Mouse (Mus musculus) testis, adult 2 months (tissue): ENCODE measurements at regions not wholly inside any gene's neighbourhood (a gene's known extent, or its start where the extent isn't known, plus 50 kb on each side); places are given as distances from the start of the nearest gene placed in this dataset.

Source experiments
- H3K27ac ChIP-seq: fragments of 200-500 bp; 2 replicates; pipeline ENCODE4 v1.5.1; 2012; ENCODE audit warnings: low read depth, low read length; ENCODE audit not compliant: control insufficient read depth, insufficient read depth
- H3K27me3 ChIP-seq: fragments of 200-500 bp; 2 replicates; pipeline ENCODE4 v1.6.1; 2012; ENCODE audit warnings: mild to moderate bottlenecking, low read length, moderate library complexity; ENCODE audit not compliant: control insufficient read depth, insufficient read depth
- H3K36me3 ChIP-seq: fragments of 200-500 bp; 2 replicates; pipeline ENCODE4 v1.6.1; 2012; ENCODE audit warnings: mild to moderate bottlenecking, low read length; ENCODE audit not compliant: control insufficient read depth, insufficient read depth
- H3K4me1 ChIP-seq: fragments of 200-500 bp; 2 replicates; pipeline ENCODE4 v1.6.1; 2012; ENCODE audit warnings: low read length; ENCODE audit not compliant: control insufficient read depth, insufficient read depth
- H3K4me3 ChIP-seq: fragments of 200-500 bp; 2 replicates; pipeline ENCODE4 v1.5.1; 2012; ENCODE audit warnings: low read depth, mild to moderate bottlenecking, low read length, moderate library complexity, mixed read lengths; ENCODE audit not compliant: control insufficient read depth
- CTCF ChIP-seq: fragments of 200-500 bp; IDR thresholded peaks from 2 replicates; pipeline ENCODE4 v1.5.1; 2012; ENCODE audit warnings: low read depth, mild to moderate bottlenecking, inconsistent platforms, low read length, moderate library complexity; ENCODE audit not compliant: control insufficient read depth, insufficient read depth, insufficient replicate concordance
- POLR2A ChIP-seq: fragments of 200-500 bp; IDR thresholded peaks from 2 replicates; pipeline ENCODE4 v1.6.1; 2012; ENCODE audit warnings: low read depth, mild to moderate bottlenecking, inconsistent platforms, low read length, moderate library complexity; ENCODE audit not compliant: control insufficient read depth

DNA sequence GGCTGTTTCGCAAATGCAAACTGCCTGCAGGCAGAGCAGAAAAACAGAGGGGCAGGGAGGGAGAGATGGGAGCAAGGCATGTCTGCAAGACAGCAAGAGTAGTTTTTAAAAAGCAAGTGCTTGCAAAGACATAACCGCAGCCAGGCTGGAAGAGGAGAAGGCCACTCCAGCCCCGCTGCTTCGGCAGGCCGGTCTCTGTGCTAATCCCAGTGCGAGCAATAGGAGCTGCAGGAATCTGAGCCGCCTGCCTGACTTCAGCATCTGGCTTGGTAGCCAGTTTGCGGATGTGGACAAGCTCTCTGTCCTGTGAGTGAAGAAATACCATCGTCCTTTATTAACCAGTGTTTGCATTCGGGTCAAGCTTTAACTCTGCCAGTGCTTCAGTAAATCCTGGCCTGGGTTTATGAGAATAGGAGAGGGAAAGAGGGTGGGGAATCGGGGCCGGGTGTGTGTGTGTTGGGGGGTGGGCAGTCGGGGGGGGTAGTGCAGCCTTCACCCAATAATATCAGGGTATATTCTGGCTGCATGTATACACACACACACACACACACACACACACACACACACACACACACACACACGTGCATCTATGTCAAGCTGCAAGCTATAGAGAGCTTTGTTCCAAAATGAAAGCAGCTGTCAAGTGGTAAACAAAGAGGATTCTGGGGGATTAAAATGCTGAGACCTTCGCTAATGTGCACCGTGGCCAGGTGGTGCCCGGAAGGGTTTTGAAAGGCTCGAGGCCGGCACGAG lies 69.6 kb upstream of the Ephb1 start:
- no peaks in the 10 kb centered on the region for H3K36me3 ChIP-seq
- H3K27me3 ChIP-seq = no peaks in the 10 kb centered on the region
- no peak overlapping the region for H3K27ac ChIP-seq
- H3K4me3 ChIP-seq = no peak overlapping the region
- TF ChIP-seq POLR2A (no peak), CTCF (no peak)
- H3K4me1 ChIP-seq = no peaks in the 10 kb centered on the region

DNA sequence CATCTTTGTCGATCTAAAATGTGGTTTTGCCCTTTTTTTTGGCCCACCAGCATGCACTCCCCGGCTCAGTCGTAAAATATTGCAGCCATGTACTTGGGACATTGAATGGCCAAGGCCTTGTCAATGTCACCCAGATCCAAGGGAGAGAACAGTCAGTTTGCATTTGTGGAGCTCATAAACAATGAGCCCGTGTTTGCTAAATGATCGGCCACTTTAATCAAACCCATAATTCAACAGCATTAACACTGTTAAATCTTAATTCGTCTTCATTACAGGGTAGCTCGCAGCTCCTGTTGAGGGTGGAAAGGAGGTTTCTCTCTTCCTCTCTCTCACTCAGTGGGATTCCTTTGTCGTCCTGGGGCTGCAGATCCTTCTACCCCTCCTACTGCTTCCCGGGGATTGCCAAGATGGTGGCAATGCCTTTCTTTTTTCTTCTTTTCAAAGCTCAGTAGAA lies 69.0 kb upstream of the Ephb1 start:
- no peak overlapping the region for H3K4me3 ChIP-seq
- H3K27me3 ChIP-seq = no peaks in the 10 kb centered on the region
- H3K36me3 ChIP-seq = no peaks in the 10 kb centered on the region
- TF ChIP-seq POLR2A = no peak
- no peak for TF ChIP-seq CTCF
- no peak overlapping the region for H3K27ac ChIP-seq
- no peaks in the 10 kb centered on the region for H3K4me1 ChIP-seq

- Histone ChIP-seq H3K27ac (no peak overlapping the region), H3K4me1 (no peaks in the 10 kb centered on the region), H3K36me3 (no peaks in the 10 kb centered on the region), H3K27me3 (no peaks in the 10 kb centered on the region), H3K4me3 (no peak overlapping the region)
- no peak for TF ChIP-seq POLR2A
- TF ChIP-seq CTCF = no peak
Measured at GRCm38 (mm10) chr9:102421826-102422225, 67.3 kb upstream of the Ephb1 start.

GRCm38 (mm10) chr9:102420196-102420595 lies 65.7 kb upstream of the Ephb1 start:
- TF ChIP-seq CTCF (no peak), POLR2A (no peak)
- Histone ChIP-seq H3K27ac (no peak overlapping the region), H3K4me1 (no peaks in the 10 kb centered on the region), H3K4me3 (no peak overlapping the region), H3K36me3 (no peaks in the 10 kb centered on the region), H3K27me3 (no peaks in the 10 kb centered on the region)

DNA sequence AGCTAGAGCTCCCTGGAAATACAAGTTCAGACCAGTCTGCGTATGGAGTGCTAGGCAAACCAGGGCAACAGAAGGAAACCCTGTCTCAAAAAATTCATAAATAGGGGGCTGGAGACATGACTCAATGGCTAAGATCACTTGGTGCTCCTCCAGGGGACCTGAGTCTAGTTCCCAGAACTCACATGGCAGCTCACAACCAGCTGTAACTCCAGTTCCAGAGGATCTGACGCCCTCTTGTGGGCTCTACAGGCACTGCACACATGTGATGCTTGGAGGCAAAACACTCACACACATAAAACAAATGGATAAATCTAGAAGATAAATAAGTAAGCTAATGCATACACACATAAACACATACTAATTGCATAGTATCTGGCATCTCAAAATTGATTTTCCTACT lies 59.1 kb upstream of the Ephb1 start:
- Histone ChIP-seq H3K4me3 (no peak overlapping the region), H3K27me3 (no peaks in the 10 kb centered on the region), H3K4me1 (no peaks in the 10 kb centered on the region), H3K36me3 (no peaks in the 10 kb centered on the region), H3K27ac (no peak overlapping the region)
- TF ChIP-seq POLR2A = no peak
- TF ChIP-seq CTCF = peak; percentile 70; the same call in 1 of the 2 replicates

- Histone ChIP-seq H3K4me1 (no peaks in the 10 kb centered on the region), H3K27ac (no peak overlapping the region), H3K4me3 (no peak overlapping the region), H3K36me3 (no peaks in the 10 kb centered on the region), H3K27me3 (no peaks in the 10 kb centered on the region)
- TF ChIP-seq CTCF (no peak), POLR2A (no peak)
Measured at GRCm38 (mm10) chr9:102410666-102411065, 56.2 kb upstream of the Ephb1 start.

- no peaks in the 10 kb centered on the region for H3K36me3 ChIP-seq
- no peaks in the 10 kb centered on the region for H3K4me1 ChIP-seq
- no peaks in the 10 kb centered on the region for H3K27me3 ChIP-seq
- no peak overlapping the region for H3K4me3 ChIP-seq
- H3K27ac ChIP-seq = no peak overlapping the region
- no peak for TF ChIP-seq CTCF
- no peak for TF ChIP-seq POLR2A
Measured at GRCm38 (mm10) chr9:102406017-102406416, 51.5 kb upstream of the Ephb1 start.
